ENCODE assay signal across 16 mouse cellular contexts in the genomic region with DNA sequence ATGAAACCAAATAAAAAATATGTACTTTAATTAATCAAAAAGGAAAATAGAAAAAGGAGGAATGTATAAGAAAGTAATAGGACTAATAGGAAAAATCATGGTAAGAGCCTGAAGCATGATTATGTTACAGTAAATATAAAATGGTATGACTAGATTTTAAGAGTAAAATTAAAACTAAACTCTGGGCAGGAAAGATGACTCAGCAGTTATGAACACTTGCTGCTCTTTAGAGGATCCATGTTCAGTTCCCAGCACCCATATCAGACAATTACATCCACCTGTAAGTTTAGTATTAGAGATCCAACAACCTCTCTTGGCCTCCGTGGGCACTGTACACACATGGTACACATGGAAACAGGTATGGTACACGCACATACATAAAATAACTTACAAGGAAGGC.
"Had no signal": no experiment of that assay in that cellular context is flagged by ENCODE, and none has a peak within 500 bp of the region (broad histone marks: within the 10 kb centered on the region; RNA-seq: fewer than 3 reads in every experiment).

No protein-coding gene starts in this region.

- H3K4me3 ChIP-seq: neural tube, embryonic 13.5 days; neural tube, embryonic 15.5 days; stomach, embryonic 15.5 days had no signal

- H3K9ac ChIP-seq: neural tube, embryonic 13.5 days; neural tube, embryonic 15.5 days; stomach, embryonic 15.5 days had no signal

- H3K27me3 ChIP-seq: neural tube, embryonic 13.5 days; neural tube, embryonic 15.5 days; stomach, embryonic 15.5 days had no signal

- H3K27ac ChIP-seq: neural tube, embryonic 13.5 days; neural tube, embryonic 15.5 days; stomach, embryonic 15.5 days; stomach, postnatal 0 days had no signal

- H3K4me2 ChIP-seq: neural tube, embryonic 13.5 days; neural tube, embryonic 15.5 days; stomach, embryonic 15.5 days had no signal

- H3K9me3 ChIP-seq: neural tube, embryonic 13.5 days; neural tube, embryonic 15.5 days; stomach, embryonic 15.5 days had no signal

- DNase-seq: retina, postnatal 1 day; right cerebral cortex, adult 18-20 months; right cerebral cortex, postnatal 14 days; right cerebral cortex, postnatal 25 days; right cerebral cortex, postnatal 4 days; spleen, adult 18-20 months; thymus, adult 18-20 months; thymus, adult 2 months; thymus, postnatal 14 days; thymus, postnatal 25 days; thymus, postnatal 36 days; thymus, postnatal 4 days had no signal
